Mouse (Mus musculus) urinary bladder, postnatal 14 days (tissue): ENCODE data around the gene Dnal4.

Experiments used
- DNase-seq: peaks from one replicate; pipeline ENCODE4 v3.0.0; 2021; ENCODE audit warnings: low spot score

The Dnal4 gene

GRCm38 (mm10) chr15:79733640-79734039 lies 44.0 kb downstream of the Dnal4 start:
- no peak for DNase-seq

- DNase-seq = no peak
Observed at GRCm38 (mm10) chr15:79733192-79733591, 44.5 kb downstream of the Dnal4 start.

DNA sequence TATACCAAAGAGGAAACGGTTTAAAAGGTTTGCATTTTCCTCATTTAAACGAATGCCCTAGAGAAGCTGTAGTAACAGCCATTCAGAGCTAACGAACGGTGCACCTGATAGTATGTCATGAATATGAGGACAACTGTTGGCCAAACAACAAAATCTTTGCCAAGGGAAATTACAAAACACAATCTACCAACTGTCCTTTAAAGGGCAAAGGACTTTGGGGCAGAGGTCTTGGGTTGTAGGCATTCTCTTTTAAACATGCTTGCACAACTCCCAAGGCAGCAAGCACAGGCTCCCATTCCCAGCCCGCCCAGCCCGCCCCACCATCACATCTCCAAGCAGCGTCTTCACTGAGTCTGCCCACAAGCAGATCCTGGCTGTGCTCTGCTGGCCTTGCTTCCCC lies 46.1 kb downstream of the Dnal4 start:
- no peak for DNase-seq

DNA sequence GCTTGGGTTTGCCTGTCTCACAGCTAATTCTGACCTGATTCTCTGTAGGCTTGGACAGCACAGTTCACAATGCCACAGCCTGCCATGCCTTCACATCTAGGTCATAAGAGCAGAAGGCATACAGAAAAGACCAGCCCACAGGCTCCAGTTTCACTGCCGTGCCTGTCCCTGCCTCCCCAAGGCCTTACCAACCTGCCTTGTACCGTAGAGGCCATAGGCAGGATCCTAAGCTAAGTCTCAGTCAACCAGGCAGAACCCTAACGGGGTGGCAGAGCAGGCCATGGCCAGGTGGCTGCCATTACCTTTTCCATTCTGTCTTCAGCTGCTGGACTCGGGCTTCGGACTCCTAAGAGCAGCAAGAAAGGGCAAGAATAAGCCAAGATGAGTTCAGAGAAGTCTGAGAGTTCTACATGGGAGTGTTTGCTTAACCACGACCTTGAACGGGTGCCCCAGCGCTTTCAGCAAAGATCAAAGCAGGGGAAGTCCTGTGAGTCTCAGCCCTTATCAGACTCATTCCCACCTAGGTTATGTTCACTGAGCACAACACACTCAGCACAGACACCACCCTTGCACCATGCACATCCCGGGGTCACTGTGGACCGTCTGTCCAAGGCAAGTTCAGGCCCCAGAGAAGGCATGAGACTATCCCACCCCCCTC lies 48.8 kb downstream of the Dnal4 start:
- DNase-seq = no peak

- DNase-seq = no peak
Observed at GRCm38 (mm10) chr15:79728311-79728710, 49.3 kb downstream of the Dnal4 start.

DNA sequence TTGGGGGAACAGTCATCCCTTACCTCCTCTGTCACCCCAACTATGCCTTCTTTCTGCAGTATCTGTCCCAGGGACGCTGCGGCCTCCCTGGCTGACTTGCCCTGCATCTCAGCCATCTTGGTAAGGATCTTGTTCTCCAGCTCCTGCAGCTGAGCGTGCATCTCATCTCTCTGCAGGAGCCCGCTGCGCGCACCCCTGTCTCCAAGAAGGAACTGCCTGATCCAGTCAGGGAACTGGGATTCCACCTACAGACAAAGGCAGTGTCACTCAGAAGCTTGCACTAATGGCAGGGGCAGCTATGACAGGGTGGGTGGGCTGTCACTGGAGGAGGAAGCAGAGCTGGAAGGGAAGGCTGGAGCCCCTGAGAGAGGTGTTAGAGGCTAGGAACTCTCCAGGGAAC lies 49.8 kb downstream of the Dnal4 start:
- DNase-seq = no peak

GRCm38 (mm10) chr15:79725190-79725789 lies 52.4 kb downstream of the Dnal4 start:
- no peak for DNase-seq

- DNase-seq = peak; percentile 65
Observed at GRCm38 (mm10) chr15:79723439-79723838, 54.2 kb downstream of the Dnal4 start.

DNA sequence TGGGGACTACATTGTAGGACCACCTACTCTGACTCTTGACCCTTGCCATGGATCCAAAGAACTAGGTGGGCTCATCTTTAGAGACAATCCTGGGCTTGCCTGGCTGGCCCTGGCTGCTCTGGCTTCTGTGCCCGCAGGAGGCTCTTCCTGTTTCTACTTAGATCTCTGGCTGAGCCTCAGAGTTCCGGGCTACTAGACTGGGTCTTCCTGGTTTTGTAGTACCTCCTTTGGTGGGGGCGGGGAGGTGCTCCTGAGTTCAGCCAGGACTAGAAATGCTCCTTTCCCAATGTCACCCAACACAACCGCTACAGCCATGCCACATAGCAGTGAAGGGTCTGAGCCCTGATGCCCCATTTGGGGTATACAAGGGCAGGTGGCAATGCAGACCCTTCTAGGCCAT lies 56.9 kb downstream of the Dnal4 start:
- DNase-seq = no peak

- DNase-seq = no peak
Observed at GRCm38 (mm10) chr15:79720267-79720666, 57.4 kb downstream of the Dnal4 start.

GRCm38 (mm10) chr15:79716710-79717109 lies 60.9 kb downstream of the Dnal4 start:
- no peak for DNase-seq

DNA sequence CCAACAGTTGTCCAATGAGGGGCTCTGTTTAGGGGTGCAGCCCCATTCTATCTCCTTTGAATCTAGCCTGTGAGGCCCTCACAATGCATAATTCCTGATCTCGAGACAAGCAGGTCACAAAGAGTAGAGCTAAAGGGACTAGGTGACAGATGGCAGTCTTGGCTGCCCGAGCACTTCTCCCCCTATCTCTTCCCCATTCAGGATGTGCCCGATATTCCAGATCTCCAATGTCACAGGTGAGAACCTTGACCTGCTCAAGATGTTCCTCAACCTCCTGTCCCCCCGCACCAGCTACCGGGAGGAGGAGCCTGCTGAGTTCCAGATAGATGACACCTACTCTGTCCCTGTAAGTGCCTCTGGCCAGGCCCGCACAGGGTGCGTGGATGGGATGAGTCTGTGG lies 62.0 kb downstream of the Dnal4 start:
- no peak for DNase-seq
